Mouse (Mus musculus) thymus, adult 2 months (tissue): ENCODE measurements around the gene L1cam.

Experiments
- CTCF ChIP-seq: fragments of 200-500 bp; IDR thresholded peaks from 2 replicates; pipeline ENCODE4 v1.5.1; 2012; ENCODE audit warnings: mild to moderate bottlenecking, control low read depth, low read length, moderate library complexity, borderline replicate concordance; ENCODE audit not compliant: control insufficient read depth, poor library complexity, insufficient read depth; ENCODE audit errors: extremely low read depth
- POLR2A ChIP-seq: fragments of 200-500 bp; IDR thresholded peaks from 2 replicates; pipeline ENCODE4 v1.6.1; 2012; ENCODE audit warnings: mild to moderate bottlenecking, low read length, control low read depth, moderate library complexity; ENCODE audit not compliant: control insufficient read depth, poor library complexity, insufficient read depth; ENCODE audit errors: extremely low read depth

GRCm38 (mm10) chrX:73911588-73911987 is 15.7 kb upstream of the L1cam start:
- TF ChIP-seq POLR2A (no peak), CTCF (no peak)
